Mouse (Mus musculus) olfactory bulb, adult 2 months (tissue): ENCODE measurements around the gene Foxk1.

Experiments used
- CTCF ChIP-seq: fragments of 200-500 bp; IDR thresholded peaks from 2 replicates; pipeline ENCODE4 v1.5.1; 2012; ENCODE audit warnings: low read depth, mild to moderate bottlenecking, low read length, moderate library complexity; ENCODE audit not compliant: insufficient read depth
- POLR2A ChIP-seq: fragments of 200-500 bp; IDR thresholded peaks from 2 replicates; pipeline ENCODE4 v1.6.1; 2012; ENCODE audit warnings: mild to moderate bottlenecking, low read depth, low read length, moderate library complexity; ENCODE audit not compliant: insufficient read depth

DNA sequence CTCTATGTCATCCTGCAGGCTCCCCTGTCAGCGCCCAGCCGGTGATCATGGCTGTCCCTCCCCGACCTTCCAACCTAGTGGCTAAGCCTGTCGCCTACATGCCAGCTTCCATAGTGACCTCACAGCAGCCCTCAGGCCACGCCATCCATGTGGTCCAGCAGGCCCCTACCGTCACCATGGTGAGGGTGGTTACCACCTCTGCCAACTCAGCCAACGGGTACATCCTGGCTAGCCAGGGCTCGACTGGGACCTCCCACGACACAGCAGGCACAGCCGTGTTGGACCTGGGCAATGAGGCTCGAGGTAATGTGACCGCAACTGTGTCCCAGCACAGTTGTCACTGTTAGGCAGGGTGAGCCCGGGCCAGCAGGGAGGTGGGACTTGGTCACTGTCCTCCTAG, 52.4 kb downstream of the Foxk1 start:
- TF ChIP-seq CTCF = no peak
- no peak for TF ChIP-seq POLR2A
